Mouse (Mus musculus) bone marrow, adult 2 months (tissue): ENCODE results near the gene Mrgpra6. TPM values are rescaled to one million over a fixed set of nuclear protein-coding genes. Genes with fewer than 3 reads are reported as not detected.

Experiments used
- H3K27ac ChIP-seq: fragments of 200-500 bp; 2 replicates; pipeline ENCODE4 v1.5.1; 2012; ENCODE audit warnings: low read depth, mild to moderate bottlenecking, control low read depth, inconsistent platforms, low read length; ENCODE audit not compliant: control insufficient read depth, poor library complexity, insufficient read depth
- H3K4me1 ChIP-seq: fragments of 200-500 bp; 2 replicates; pipeline ENCODE4 v1.6.1; 2011; ENCODE audit warnings: low read length; ENCODE audit not compliant: control insufficient read depth, insufficient read depth
- H3K4me3 ChIP-seq: fragments of 200-500 bp; replicated peaks from 2 replicates; pipeline ENCODE3; 2011; ENCODE audit warnings: mild to moderate bottlenecking, low read depth, low read length, control low read depth; ENCODE audit not compliant: control insufficient read depth
- CTCF ChIP-seq: fragments of 200-500 bp; IDR thresholded peaks from 2 replicates; pipeline ENCODE4 v1.5.1; 2011; ENCODE audit warnings: low read length, control low read depth; ENCODE audit not compliant: control insufficient read depth, insufficient read depth
- POLR2A ChIP-seq: fragments of 200-500 bp; IDR thresholded peaks from 2 replicates; pipeline ENCODE4 v1.6.1; 2011; ENCODE audit warnings: low read depth, mild to moderate bottlenecking, control low read depth, low read length, borderline replicate concordance; ENCODE audit not compliant: control insufficient read depth
- WGBS: fragments of 180-500 bp; shearing (Covaris S2); methylation state at CpG from one replicate; pipeline ENCODE4 v1.1.7; 2018; 5-methylcytosine and 5-hydroxymethylcytosine counted together
- polyA plus RNA-seq: library from polyadenylated mRNA; stranded (reverse); fragments of >200 nt; gene quantifications from 2 replicates; pipeline ENCODE4 v1.2.4, GENCODE M21; 2011; ENCODE audit warnings: low replicate concordance; ENCODE audit not compliant: missing spikeins, insufficient read depth, insufficient read length

The Mrgpra6 gene
- polyA plus RNA-seq, 1 experiment = not detected

DNA sequence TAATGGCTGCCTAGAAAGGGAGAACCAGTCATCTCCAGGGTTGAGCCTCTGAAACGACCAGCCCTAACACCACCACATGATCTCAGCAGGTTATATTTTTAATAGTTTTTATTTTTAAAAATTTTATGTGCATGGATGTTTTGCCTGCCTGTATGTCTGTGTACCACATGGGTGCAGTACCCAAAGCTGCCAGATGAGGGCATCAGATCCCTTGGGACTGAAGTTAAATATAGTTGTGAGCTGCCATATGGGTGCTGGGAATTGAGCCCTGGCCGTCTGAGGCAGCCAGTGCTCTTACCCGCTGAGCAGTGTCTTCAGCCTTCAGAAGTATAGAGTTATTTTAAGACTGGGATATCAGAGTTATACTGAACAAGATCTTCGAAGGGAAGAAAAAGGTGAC is 49.3 kb downstream of the Mrgpra6 start:
- Histone ChIP-seq H3K27ac (no peak overlapping the region), H3K4me1 (no peaks in the 10 kb centered on the region), H3K4me3 (no peak overlapping the region)
- 84% methylated on average over 4 of the region's 4 CpGs for WGBS
- TF ChIP-seq POLR2A (no peak), CTCF (no peak)

DNA sequence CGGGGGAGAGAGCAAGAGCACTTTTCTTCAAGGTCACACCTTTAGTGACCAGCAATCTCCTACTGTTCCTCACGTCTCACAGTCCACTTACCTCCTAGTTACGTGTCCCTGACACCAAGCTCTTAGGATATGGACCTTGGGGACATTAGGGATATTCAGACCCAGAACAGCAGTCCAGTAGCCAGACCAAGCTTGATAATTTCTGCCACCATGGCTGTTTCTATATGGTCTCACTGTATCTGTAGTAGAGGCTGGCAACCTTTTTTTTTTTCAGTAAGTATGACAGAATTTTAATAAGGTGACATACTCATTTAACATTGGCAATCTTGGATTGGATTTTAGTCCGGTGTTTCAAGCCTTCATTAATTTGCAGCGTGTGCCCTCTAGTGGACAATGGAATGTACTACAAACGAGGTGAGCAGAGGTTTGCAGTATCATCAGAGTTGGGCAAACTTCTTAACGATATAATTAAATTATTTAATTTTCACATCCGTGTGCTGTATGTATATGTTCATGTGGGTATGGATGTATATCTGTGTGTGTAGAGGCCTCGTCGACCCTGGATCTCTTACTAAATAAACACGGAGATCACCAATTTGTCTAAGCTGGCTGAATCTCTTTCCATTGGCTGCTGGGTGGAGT is 54.2 kb downstream of the Mrgpra6 start:
- TF ChIP-seq POLR2A (no peak), CTCF (0 out of 2 replicates have a peak, but pooled peaks have one; percentile 7)
- H3K4me1 ChIP-seq = no peaks in the 10 kb centered on the region; the same call in none of the 2 replicates
- WGBS = 15% methylated on average over 11 of the region's 11 CpGs
- H3K27ac ChIP-seq = no peak overlapping the region
- no peak overlapping the region for H3K4me3 ChIP-seq

DNA sequence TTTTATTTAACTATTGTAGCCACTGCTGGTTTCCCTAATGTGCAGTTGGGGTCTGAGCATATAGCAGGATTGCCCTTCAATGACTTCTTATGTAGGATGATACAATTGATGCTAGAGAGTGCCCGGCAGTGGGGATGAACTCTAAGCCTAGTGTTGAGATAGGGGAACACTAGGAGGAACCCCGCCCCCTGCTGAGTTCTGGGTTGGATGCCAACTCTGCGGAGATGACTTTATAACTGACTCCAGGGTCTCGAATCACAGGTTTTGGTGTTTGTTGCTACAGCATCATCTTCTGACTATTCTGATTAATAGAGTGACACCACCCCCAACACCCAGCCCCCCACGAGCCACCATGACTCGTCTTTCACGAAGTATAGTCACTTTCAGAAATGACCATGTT is 56.4 kb downstream of the Mrgpra6 start:
- Histone ChIP-seq H3K27ac (no peak overlapping the region), H3K4me3 (no peak overlapping the region), H3K4me1 (no peaks in the 10 kb centered on the region; the same call in none of the 2 replicates)
- no peak for TF ChIP-seq CTCF
- no peak for TF ChIP-seq POLR2A
- WGBS = 78% methylated on average over 7 of the region's 7 CpGs

DNA sequence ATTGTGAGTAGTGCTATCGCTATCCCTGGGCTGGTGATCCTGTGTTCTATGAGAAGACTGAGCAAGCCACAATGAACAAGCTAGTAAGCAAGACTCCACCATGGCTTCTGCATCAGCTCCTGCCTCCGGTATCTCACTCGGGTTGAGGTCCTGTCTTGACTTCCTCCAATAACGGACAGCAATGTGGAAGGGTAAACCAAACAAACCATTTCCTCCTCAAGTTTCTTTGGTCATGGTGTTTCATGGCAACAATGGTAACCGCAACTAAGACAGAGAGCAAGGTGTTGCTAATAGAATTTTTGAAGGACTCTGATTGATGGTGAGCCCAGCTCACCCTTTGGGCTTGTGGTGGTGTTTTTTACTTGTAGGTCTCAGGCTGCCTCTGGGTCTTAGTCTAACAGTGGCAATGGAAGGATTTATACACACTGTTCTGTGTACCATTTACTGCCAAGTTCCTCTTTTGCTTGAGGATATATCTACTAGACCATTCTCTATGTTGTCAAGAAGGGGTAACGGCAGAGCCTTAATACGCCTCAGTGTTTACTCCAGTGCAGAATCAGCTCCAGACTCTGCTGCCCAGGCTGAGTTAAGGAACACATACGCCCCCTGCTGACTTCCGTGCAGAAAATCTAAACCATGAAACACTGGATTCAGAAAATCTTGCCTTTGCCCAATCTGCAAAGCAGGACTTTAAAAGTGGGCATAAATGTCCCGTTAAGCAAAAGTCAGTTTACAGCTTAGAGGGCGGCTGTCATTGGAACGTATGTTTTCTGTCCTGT is 58.5 kb downstream of the Mrgpra6 start:
- H3K4me3 ChIP-seq = no peak overlapping the region
- no peak for TF ChIP-seq POLR2A
- TF ChIP-seq CTCF = peak; percentile 48; the same call in 1 of the 2 replicates
- no peaks in the 10 kb centered on the region; the same call in none of the 2 replicates for H3K4me1 ChIP-seq
- 11% methylated on average over 12 of the region's 12 CpGs for WGBS
- H3K27ac ChIP-seq = no peak overlapping the region

DNA sequence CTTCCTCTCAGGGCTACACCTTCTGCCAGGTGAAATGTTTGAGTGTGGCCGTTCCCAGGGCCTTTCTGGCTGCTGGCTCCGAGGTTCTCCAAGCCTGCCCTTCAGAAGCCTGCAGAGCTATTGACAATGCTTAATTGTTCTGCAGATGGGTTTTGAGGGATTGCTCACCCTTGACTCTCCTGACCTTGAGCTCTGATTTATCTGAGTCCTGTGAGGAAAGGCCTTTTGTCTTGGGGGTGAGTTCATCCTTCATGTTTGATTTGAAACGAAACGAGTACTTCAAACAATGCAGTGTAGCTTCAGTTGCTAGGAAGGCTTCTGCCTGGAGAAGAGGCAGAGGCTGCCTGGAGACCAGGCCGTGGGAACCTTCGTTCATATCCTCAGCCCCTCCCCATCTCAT is 60.4 kb downstream of the Mrgpra6 start:
- Histone ChIP-seq H3K4me3 (no peak overlapping the region), H3K4me1 (no peaks in the 10 kb centered on the region; the same call in 1 of the 2 replicates), H3K27ac (no peak overlapping the region)
- 44% methylated on average over 6 of the region's 6 CpGs for WGBS
- TF ChIP-seq POLR2A = no peak
- no peak for TF ChIP-seq CTCF

DNA sequence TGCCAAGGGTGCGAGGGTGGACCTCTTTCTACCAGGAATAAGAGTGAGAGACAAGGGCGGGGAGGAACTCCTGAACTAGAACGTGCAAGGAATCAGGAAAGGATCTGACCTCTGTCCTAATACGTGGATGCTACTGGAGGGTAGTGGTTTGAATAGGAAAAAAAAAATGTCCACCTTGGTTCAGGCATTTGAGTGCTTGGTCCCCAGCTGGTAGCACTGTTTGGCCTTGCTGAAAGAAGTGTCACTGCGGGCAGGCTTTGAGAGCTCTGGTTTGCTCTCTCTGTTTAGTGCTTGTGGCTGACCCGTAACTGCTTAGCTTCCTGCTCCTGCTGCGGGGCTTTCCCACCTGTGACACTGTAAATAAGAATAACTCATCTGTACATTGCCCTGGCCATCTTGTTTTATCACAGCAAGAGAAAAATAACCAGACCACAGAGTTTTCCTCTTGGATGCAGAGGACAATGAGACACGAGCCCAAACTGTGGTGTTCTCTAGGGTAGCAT is 64.8 kb downstream of the Mrgpra6 start:
- no peaks in the 10 kb centered on the region for H3K4me1 ChIP-seq
- 64% methylated on average over 8 of the region's 8 CpGs for WGBS
- TF ChIP-seq POLR2A = no peak
- TF ChIP-seq CTCF = no peak

More for the DNA sequence above, 64.8 kb downstream of the Mrgpra6 start:
- Histone ChIP-seq H3K27ac (no peak overlapping the region), H3K4me3 (no peak overlapping the region)

Other genes with a start within 250 kb of the Mrgpra6 start
- gene Uevld, start 246.4 kb downstream of the Mrgpra6 start, polyA plus RNA-seq = 3.7 and 3.9 TPM in 2 replicates
- not detected in 2 replicates for gene Gm9999, start 221.3 kb downstream of the Mrgpra6 start, polyA plus RNA-seq
- gene Spty2d1, start 196.5 kb downstream of the Mrgpra6 start, polyA plus RNA-seq = 6.9 and 12.9 TPM in 2 replicates
- 7.4 and 12.4 TPM in 2 replicates for gene Tmem86a, start 154.3 kb downstream of the Mrgpra6 start, polyA plus RNA-seq
- not detected in 2 replicates for gene Ptpn5, start 71.2 kb downstream of the Mrgpra6 start, polyA plus RNA-seq
- not detected in 2 replicates for gene Mrgpra9, start 47.9 kb upstream of the Mrgpra6 start, polyA plus RNA-seq
- not detected in 2 replicates for gene Mrgpra1, start 149.3 kb upstream of the Mrgpra6 start, polyA plus RNA-seq
- 13.4 TPM in 1 of 2 replicates, not detected in the other for gene Mrgpra2a, start 247.2 kb upstream of the Mrgpra6 start, polyA plus RNA-seq